Mouse (Mus musculus): ENCODE measurements around the gene Cyp11a1.

Cyp11a1 gene

GRCm38 (mm10) chr9:58005753-58006461, at the start of gene Cyp11a1:
TSS of gene Cyp11a1 (plus strand) at chr9:58006411.
- DNase-seq, result no peak

DNA sequence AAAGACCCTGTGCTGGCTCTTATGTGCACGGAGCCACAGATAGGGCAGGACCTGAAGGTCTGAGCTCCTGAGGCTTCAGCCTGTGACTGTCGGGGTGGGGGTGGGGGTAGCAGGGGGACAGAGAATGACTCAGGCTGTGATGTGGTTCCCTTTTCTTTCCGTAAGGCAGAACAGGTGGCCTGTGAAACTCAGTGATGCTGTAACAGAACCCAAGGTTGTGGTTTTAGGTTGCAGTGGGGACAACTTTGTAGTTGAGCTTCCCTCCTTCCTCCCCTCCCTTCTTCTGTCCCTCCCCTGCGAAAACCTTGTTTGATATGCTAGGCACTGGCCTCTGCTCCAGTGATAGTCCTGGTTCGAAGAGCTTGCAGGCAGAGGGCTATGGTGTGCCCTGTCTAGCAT, 49.4 kb upstream of the Cyp11a1 start:
- no peak for DNase-seq

- DNase-seq, result no peak
Measured at GRCm38 (mm10) chr9:57958615-57959014, 47.6 kb upstream of the Cyp11a1 start.

DNA sequence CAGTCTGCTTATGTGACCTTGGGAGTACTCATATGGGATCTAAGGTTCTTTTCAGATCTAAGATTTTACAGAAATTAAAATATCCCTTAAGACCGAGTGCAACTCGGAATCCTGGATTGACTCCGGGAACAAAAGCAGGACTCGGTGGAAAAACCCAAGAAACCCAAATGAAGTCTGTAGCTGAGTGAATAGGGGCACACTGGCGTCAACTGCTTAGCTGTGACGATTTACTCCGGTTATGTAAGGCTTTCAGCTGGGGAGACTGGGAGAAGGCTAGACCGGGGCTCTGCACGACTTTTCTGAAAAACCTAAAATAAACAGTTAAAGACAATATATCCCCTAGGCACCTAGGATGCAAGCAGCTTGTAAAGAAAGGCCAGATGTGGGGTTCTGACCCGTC, 46.8 kb upstream of the Cyp11a1 start:
- DNase-seq, result no peak

DNA sequence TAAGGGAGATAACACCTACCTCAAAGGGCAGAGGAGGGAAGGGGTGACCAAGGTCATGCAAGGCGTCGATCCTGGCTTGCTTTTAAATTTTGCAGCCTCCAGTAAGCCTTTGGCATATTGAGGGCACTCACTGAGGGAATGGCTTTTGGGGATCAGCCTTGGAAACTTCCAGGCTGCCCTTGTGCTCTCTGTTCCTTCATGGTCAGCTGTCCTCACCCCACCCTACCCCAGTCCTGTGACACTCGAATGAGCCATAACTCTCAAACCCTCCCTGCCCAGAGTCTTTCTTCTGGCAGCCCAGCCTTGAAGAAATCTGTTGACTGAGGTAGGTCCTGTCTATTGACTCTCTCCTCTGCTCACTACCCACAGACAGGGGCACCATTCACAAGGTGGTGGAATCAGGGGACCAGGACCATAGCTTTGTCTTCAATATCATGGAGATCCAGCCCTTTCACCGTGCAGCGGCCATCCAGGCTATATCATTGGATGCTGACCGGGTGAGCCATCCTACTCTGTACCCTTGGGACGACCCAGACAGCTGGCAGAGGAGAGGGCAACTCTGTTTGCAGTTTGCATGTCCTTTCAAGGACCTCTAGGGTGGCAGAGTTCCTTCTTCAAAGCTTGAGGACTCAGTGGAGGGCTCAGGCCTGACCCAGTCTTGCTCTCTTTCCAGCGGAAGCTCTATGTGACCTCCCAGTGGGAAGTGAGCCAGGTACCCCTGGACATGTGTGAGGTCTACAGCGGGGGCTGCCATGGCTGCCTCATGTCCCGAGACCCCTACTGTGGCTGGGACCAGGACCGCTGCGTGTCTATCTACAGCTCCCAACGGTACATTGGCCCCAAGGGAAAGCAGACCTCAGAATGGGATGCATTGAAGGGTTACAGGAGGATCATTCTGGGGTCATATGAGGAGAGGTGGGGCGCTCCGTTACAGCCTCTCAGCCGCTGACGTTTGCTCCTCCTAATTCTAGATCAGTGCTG, 46.0 kb upstream of the Cyp11a1 start:
- peak in 1 of 2 experiments; percentile 23 for DNase-seq

GRCm38 (mm10) chr9:57961226-57961625, 45.0 kb upstream of the Cyp11a1 start:
- DNase-seq, result no peak

DNA sequence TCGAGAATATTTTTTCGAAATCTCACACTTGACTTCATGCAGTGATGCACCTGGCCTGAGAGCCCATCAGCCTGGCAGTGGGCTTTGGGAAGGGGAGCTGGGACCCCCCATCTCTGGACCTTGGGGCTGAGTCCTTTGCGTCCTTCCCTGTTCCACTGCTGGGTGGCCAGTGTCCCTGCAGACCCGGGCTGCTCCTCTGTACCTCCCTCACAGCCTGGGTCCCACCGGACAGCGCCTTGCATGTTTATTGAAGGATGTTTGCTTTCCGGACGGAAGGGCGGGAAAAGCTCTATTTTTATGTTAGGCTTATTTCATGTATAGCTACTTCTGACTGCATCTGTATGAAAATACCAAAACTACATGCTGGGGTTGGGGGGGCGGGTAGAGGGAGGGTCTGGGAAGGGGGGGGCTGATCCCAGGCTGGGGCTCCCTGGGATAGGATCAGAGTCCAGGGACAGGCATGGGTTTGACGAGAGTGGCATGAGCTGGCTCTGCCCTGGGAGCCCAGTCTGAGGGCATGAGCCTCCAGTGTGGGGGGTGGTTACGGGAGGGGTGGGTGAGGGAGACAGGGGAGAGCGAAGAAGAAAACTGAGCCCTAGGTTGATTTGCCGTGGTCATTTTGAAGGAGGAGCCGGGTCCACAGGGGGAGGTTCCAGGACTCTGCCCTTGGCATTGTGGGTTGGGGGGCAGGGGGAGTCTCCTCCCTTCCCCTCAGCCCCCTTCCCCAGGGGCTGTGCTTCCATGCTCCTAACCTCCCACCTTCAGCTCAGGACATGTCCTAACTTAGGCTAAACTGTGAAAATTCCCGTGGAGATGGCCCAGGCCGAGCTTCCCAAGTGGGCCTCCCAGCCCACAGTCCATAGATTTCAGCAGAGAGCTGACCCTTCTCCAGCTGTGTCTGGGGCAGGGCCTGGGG, 44.1 kb upstream of the Cyp11a1 start:
- no peak for DNase-seq

GRCm38 (mm10) chr9:57963249-57963997, 42.8 kb upstream of the Cyp11a1 start:
- no peak for DNase-seq

- DNase-seq, result no peak
Measured at GRCm38 (mm10) chr9:57963998-57964395, 42.2 kb upstream of the Cyp11a1 start.

DNA sequence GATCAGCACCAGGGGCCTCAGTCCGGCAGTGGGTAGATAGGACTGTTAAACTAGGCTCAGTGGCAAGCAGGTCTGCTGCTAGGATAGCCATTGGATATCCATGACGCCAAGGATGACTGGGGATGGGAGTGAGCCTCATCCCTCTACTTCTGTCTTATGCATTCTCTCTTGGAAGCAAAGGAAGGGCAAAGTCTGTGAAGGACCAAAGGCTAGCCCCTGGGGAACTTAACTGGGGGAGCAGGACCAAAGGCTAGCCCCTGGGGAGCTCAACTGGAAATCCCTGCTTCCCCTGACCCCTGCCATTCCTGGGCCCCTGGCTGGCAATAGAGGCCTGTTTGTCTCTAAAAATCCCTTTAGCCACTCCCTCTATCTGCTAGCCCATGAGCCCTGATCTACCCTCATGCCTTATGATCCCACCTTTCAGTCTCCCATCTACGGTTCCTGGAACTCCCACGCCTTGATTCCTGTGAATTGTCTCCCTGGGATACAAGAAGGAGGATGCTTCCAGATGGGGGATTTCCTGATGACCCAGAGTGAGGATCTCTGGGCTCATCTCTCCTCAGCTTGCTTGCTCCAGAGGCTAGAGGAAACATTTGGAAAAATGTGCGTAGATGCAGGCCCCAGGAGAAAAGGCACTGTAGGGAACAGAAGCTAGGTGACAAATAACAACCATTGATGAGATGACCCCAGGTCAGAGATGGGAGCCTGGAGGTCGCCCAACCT, 41.5 kb upstream of the Cyp11a1 start:
- no peak for DNase-seq

GRCm38 (mm10) chr9:57965281-57966185, 40.7 kb upstream of the Cyp11a1 start:
- no peak for DNase-seq

- peak; percentile 87 to 88 for DNase-seq
Measured at GRCm38 (mm10) chr9:57967237-57967960, 38.8 kb upstream of the Cyp11a1 start.

- no peak for DNase-seq
Measured at GRCm38 (mm10) chr9:57968166-57968771, 37.9 kb upstream of the Cyp11a1 start.

- no peak for DNase-seq
Measured at GRCm38 (mm10) chr9:57968783-57969542, 37.2 kb upstream of the Cyp11a1 start.

GRCm38 (mm10) chr9:57969736-57970495, 36.3 kb upstream of the Cyp11a1 start:
- no peak for DNase-seq

DNA sequence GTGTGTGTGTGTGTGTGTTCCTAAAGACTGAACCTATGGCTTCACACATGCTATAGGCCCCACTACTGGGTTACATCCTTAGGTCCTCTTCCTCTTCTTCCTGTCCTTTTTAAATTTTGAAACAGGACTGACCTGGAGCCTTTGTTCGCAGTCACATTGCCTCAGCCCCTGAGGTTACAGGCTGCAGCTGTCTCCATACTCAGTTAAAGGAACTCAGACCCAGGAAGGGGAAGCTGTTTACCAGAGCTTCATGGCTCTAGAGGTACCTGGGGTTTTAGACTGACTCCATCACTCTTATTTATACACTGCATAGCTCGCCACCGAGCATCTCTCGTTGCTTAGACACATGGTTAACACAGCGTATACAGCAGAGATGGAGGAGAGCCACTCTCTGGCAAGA, 34.8 kb upstream of the Cyp11a1 start:
- no peak for DNase-seq

- DNase-seq, result no peak
Measured at GRCm38 (mm10) chr9:57972141-57972591, 34.0 kb upstream of the Cyp11a1 start.
